Mouse (Mus musculus): ENCODE results near the gene Gm9887. TPM values are rescaled to one million over a fixed set of nuclear protein-coding genes. Genes with fewer than 3 reads are reported as not detected.

The Gm9887 gene
- polyA plus RNA-seq, 1 experiment, result 1.7 TPM

GRCm38 (mm10) chr12:69370936-69371335 lies 1.3 kb downstream of the Gm9887 start:
- no peak for TF ChIP-seq GATA1 (IDR thresholded peaks at IDR 0.05; ENCODE audit: low read length)

DNA sequence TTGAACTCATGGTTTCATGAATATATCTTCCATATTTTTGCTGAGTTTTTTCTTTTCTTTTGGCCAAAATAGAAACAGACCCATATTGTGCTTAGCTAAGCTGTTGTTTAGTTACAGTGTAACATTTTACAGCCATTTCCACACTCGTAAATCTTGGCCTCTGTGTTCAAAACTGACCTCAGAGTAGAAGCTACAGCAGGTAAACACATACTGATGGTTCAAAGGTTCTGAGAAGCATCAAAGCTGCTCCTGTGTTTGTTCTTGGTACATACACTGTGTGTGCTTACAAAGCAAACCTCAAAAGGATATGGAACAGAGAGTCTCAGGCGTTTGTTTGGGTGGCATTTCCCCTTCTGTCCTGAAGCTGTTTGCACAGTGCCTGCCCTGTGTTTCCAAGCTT lies 4.7 kb downstream of the Gm9887 start:
- TF ChIP-seq GATA1 (IDR thresholded peaks at IDR 0.05; ENCODE audit: low read length), result no peak

DNA sequence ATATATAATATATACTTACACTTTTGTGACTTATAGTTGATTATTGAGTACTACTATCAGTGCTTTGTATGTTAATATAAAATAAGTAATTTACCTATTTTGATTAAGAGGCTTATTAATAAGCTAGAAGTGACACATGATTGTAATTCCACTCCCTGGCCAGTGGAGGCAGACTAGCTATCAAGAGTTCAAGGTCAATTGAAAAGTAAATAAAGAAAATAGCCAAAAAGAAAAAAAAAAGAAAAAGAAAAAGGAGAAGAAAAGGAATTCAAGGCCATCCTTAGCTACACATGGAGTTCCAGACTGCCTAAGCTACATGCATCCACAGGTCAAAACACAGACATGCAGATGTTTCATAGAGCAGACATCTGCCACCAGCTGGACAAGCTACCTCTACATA lies 5.8 kb downstream of the Gm9887 start:
- TF ChIP-seq GATA1 (IDR thresholded peaks at IDR 0.05; ENCODE audit: low read length), result no peak

GRCm38 (mm10) chr12:69365757-69366156 lies 6.5 kb downstream of the Gm9887 start:
- no peak for TF ChIP-seq GATA1 (IDR thresholded peaks at IDR 0.05; ENCODE audit: low read length)

GRCm38 (mm10) chr12:69363899-69364762 lies 8.1 kb downstream of the Gm9887 start:
- TF ChIP-seq GATA1 (IDR thresholded peaks at IDR 0.05; ENCODE audit: low read length), result no peak

DNA sequence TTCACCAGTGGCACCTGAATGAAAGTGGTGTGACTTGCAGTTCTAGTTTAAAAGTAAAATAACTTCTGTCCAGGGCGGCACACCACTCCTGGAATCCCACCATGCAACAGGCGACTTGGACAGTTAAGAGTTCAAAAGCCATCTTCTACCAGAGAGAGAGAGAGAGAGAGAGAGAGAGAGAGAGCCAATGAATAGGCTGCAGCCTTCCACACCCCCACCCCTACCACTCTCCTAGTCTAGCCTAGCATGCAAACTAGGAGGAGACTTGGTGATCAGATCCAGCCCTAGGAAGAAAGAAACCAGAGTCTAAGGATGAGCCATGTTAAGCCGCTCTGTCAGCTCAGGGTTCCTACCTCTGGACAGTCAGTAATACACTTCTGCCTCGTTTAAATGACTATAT lies 9.9 kb downstream of the Gm9887 start:
- no peak for TF ChIP-seq GATA1 (IDR thresholded peaks at IDR 0.05; ENCODE audit: low read length)

GRCm38 (mm10) chr12:69361919-69362318 lies 10.3 kb downstream of the Gm9887 start:
- TF ChIP-seq GATA1 (IDR thresholded peaks at IDR 0.05; ENCODE audit: low read length), result no peak

- no peak for TF ChIP-seq GATA1 (IDR thresholded peaks at IDR 0.05; ENCODE audit: low read length)
These were observed 11.6 kb downstream of the Gm9887 start for GRCm38 (mm10) chr12:69360655-69360996.

DNA sequence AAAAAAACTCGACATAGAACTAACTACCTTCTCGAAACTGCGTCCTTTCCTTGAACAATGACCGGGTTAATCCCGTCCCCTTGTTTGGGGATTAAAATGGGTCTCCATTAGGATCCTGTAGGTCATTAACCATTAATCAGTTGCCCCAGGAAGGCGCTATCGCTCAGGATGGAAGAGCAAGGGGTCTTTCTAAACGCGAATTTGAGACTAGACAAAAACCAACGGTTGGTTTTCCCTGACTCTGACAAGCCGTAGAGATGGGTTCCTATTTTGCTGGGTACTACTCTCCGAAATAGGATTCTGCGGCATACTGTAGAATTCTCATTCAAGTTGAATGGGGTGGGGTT lies 15.0 kb downstream of the Gm9887 start:
- no peak for TF ChIP-seq GATA1 (IDR thresholded peaks at IDR 0.05; ENCODE audit: low read length)

DNA sequence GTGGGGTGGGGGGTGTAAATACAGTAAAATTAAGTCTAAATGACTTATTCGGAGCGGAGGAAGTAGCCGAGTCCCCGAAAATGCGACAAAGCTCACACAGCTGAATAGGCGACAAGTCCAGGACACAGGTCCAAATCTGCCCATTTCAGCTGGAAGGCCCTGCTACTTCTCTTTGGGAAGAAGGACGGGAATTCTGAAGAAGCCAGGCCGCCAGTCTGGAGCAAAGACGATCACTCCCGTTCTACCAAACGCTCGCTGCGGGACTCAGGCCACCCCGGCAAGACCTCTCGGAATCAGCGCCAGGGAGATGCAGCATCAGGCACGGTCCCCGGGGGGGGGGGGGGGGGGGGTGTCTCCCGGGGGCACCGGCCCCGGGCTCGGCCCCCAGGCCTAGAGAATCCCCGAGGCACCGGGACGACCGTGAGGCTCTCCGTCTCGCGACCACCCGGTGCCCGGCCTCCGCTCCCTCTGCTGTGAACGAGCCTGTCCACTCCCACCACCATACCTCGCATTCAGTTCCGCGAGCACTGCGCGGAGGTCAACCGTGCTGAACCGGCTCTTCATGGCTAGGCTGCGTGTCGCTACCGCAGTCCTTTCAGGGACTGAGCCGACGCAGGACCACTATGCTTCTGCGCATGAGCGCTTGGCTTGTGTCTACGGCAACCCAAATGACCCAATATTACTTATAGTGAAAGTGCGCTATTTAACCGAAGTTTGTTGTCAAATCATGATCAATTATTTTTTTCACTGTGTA lies 15.5 kb downstream of the Gm9887 start, which contains the start of gene Nemf:
Gene Nemf (minus strand): TSS at position 620 of the 754 bp plus-strand sequence.
- no peak for TF ChIP-seq GATA1 (IDR thresholded peaks at IDR 0.05; ENCODE audit: low read length)

GRCm38 (mm10) chr12:69351685-69352084 lies 20.6 kb downstream of the Gm9887 start:
- TF ChIP-seq GATA1 (IDR thresholded peaks at IDR 0.05; ENCODE audit: low read length), result no peak

DNA sequence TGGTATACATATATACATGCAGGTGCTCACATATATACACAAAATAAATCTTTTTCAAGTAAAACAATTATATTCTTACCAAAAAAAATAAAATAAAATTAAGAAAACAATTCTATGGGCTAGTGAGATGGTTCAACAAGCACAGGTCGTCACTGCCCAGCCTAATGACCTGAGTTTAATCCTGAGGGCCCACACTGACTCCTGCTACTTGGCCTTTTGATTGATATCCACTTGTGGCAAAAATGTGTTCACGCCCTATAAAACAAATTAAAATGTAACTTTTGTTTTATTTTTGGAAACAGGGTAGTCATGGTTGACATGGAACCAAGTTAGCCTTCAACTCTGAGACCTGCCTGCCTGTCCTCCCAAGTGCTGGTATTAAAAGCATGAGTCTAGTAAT lies 22.3 kb downstream of the Gm9887 start:
- TF ChIP-seq GATA1 (IDR thresholded peaks at IDR 0.05; ENCODE audit: low read length), result no peak

DNA sequence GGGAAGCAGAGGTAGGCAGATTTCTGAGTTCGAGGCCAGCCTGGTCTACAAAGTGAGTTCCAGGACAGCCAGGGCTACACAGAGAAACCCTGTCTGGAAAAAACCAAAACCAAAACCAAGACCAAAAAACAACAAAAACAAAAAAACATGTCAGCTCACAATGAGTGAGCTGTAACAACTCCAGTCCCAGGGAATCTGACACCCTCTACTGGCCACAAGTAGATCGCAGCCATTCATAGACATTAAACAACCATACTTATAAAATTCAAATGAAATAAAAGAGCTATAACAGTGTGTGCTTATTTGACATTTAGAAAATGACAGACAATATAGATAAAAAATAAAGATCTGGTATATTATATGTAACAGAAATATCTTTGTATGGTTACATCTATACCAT lies 38.7 kb downstream of the Gm9887 start:
- TF ChIP-seq GATA1 (IDR thresholded peaks at IDR 0.05; ENCODE audit: low read length), result no peak

DNA sequence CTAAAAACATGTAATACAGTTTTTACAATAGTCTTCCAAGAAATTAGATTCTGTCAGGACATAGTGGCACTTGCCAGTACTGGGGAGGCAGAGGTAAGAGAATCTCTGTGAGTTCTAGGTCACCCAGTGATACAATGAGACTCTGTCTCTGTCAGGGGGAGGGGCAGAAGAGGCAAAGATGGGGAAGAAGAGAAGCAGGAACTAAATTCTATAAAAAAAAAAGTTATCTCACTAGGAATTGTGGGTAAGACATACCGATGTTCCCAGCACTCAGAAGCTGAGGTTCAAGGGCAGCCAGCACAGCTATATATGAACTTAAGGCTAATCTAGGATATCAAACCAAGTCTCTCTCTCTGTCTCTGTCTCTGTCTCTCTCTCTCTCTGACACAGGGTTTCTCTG lies 40.1 kb downstream of the Gm9887 start:
- TF ChIP-seq GATA1 (IDR thresholded peaks at IDR 0.05; ENCODE audit: low read length), result no peak

GRCm38 (mm10) chr12:69331187-69331586 lies 41.1 kb downstream of the Gm9887 start:
- TF ChIP-seq GATA1 (IDR thresholded peaks at IDR 0.05; ENCODE audit: low read length), result no peak

Other genes starting within 250 kb of the Gm9887 start
- 135 and 2,984 TPM in 2 replicates for gene Rps29, start 213.3 kb downstream of the Gm9887 start, polyA plus RNA-seq (2012)
- 43.0 and 59.9 TPM in 2 replicates for gene Lrr1, start 203.6 kb downstream of the Gm9887 start, polyA plus RNA-seq (2012)
- 49.0 and 65.9 TPM in 2 replicates for gene Rpl36al, start 188.4 kb downstream of the Gm9887 start, polyA plus RNA-seq (2012)
- gene Mgat2, start 188.3 kb downstream of the Gm9887 start, polyA plus RNA-seq (2012), result 42.5 and 49.3 TPM in 2 replicates
- gene Gm49383, start 175.4 kb downstream of the Gm9887 start, polyA plus RNA-seq (2012), result 54.7 and 78.8 TPM in 2 replicates
- 3.2 and 5.5 TPM in 2 replicates for gene Dnaaf2, start 174.0 kb downstream of the Gm9887 start, polyA plus RNA-seq (2012)
- not detected in 2 replicates for gene Gm49384, start 168.2 kb downstream of the Gm9887 start, polyA plus RNA-seq (2012)
- gene Pole2, start 144.3 kb downstream of the Gm9887 start, polyA plus RNA-seq (2012), result 11.1 TPM in 2 replicates
- gene Klhdc1, start 131.3 kb downstream of the Gm9887 start, polyA plus RNA-seq (2012), result 9.0 and 10.8 TPM in 2 replicates
- 29.6 and 38.1 TPM in 2 replicates for gene Klhdc2, start 75.8 kb downstream of the Gm9887 start, polyA plus RNA-seq (2012)
- 1.3 and 2.1 TPM in 2 replicates for gene Nemf, start 15.3 kb downstream of the Gm9887 start, polyA plus RNA-seq (2012)
- gene Arf6, start 308 bp downstream of the Gm9887 start, polyA plus RNA-seq (2012), result 237 and 265 TPM in 2 replicates
- 14.5 and 24.8 TPM in 2 replicates for gene Vcpkmt, start 210.6 kb upstream of the Gm9887 start, polyA plus RNA-seq (2012)